Mouse (Mus musculus) urinary bladder, postnatal 25 days (tissue): ENCODE measurements around the gene Gps2.
"Not testable (repeated sequence)": the region's sequence is repeated elsewhere in the genome, so short reads cannot be mapped to it uniquely, and the experiment has no call there.

ENCODE experiments used
- DNase-seq: peaks from one replicate; pipeline ENCODE4 v3.0.0; 2022; ENCODE audit warnings: low spot score

Gene Gps2

GRCm38 (mm10) chr11:69936714-69937347, 23.1 kb downstream of the Gps2 start:
- DNase-seq: no peak

GRCm38 (mm10) chr11:69937385-69937784, 23.7 kb downstream of the Gps2 start:
- no peak for DNase-seq

DNA sequence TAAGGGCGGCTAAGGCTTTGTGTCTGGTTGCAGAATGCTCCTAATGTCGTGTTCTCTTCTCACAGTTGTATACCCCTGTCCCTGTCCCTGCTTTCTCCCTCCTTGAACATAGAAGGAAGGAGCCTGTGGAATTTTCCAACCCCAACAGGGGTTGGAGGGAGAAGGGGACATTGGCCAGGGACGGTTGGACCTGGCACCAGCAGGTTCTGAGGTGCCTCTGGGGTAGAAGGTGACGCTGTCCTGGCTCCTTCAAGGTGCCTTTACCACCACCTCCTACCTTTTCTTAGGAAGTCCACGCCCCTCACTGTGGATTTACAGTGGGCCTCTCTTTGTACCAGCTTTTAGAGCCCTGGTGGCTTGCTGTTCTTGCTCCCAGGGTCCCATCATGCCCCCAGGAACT, 24.1 kb downstream of the Gps2 start:
- DNase-seq: no peak

- no peak for DNase-seq
These were observed 24.8 kb downstream of the Gps2 start for GRCm38 (mm10) chr11:69938401-69938979.

DNA sequence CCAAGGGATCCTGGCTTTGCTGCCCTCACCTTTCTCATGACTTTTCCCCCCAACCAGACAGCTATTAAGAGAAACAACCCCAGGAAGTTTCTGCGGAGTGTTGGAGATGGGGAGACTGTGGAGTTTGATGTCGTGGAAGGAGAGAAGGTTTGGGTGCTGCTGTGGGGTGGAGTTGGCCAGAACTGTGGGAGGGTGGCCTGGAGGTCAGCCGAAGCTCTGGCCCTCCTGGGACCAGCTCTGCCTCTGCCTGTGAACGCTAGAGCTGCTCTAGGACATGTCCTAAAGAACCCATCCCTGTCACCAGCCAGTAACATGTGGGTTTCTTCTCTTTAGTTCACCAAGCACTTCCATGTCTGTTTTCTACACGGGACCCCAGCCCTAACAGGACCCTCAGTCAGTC, 25.5 kb downstream of the Gps2 start:
- DNase-seq: no peak

DNA sequence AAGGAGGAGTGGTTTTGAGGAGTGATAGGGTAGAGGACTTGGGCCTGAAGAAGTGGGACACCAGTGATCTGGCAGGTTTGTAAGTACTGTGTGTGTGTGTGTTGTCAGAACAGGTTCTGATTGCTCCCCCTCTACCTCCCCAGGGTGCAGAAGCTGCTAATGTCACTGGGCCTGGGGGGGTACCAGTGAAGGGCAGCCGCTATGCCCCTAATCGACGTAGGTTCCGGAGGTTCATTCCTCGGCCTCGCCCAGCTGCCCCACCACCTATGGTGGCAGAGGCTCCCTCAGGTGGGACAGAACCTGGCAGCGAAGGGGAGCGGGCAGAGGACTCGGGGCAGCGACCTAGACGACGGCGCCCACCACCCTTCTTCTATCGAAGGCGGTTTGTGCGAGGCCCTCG, 26.0 kb downstream of the Gps2 start:
- DNase-seq: no peak

- DNase-seq: no peak
These were observed 27.3 kb downstream of the Gps2 start for GRCm38 (mm10) chr11:69940962-69941361.

GRCm38 (mm10) chr11:69945216-69945615, 31.5 kb downstream of the Gps2 start:
- no peak for DNase-seq

DNA sequence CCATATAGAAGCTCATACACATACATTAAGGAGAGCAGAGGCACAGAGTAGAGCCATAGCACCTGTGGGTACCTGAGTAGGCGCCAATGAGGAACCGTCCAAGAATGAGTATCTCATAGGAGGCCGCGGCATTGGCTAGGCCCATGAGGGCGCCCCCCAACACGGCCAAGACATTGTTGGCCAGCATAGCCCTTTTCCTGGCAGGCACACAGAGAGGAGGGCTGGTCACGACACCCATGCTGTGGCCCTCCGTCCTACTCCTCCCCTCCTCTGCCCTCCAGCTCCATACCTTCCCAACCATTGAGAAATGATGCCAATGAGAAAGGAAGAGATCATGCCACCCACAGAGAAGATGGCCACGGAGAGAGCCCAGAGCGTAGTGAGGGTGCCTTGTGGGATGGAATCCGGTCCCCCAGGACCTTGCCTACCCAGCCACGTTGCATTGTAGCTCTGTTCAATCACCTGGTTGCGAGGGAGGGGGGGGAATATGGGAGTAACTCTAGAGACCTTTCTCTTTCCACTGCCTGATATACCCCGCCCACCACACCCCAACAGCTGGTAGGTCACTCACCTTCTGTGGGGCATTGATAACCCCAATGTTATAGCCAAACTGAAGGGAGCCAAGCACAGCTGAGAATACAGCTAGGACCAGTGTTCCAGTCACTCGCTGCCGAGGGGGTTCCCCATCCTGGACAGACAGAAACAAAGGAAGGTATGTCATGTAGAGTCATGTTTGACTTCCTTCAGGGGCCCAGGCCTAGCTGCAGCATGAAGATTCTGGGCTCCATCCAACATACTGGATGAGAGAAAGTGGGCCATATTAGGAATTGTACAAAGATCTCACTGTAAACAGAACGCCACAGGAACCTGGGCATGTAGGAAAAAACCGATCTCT, 32.6 kb downstream of the Gps2 start:
- DNase-seq: no peak

DNA sequence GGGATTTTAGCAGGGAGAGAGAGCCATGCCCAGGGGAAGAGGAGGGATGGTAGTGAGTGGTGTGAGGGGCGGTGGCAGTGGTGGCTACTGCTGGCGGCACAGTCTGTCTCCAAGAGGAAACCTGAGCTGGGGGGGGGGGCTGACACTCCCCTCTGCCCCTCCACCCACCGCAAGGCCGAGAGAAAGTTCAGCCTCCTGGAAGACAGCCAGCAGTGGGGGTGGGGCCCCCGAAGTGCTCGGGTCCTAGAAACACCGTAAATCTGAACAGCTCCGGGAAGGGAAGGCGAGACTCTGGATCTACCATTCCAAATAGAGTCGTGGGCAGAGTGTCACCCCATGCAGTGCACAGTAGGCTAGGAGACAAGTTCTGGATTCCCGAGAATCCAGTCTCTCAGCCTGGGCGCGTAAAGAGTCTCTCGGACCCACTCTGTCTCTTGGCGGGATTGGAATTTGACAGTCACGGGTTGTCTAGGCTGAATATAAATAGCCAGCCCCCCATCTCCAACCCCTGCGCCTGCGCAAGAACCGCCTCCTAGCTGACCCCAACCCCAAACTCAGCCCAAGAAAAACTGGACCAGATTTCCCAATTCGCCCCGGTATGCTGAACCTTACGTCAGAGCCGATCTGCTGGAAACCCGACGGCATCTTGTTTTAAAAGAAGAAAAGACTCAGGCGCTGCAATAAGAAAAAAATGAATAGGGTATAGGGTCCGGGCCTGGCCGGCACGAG, 33.8 kb downstream of the Gps2 start:
- DNase-seq: no peak

DNA sequence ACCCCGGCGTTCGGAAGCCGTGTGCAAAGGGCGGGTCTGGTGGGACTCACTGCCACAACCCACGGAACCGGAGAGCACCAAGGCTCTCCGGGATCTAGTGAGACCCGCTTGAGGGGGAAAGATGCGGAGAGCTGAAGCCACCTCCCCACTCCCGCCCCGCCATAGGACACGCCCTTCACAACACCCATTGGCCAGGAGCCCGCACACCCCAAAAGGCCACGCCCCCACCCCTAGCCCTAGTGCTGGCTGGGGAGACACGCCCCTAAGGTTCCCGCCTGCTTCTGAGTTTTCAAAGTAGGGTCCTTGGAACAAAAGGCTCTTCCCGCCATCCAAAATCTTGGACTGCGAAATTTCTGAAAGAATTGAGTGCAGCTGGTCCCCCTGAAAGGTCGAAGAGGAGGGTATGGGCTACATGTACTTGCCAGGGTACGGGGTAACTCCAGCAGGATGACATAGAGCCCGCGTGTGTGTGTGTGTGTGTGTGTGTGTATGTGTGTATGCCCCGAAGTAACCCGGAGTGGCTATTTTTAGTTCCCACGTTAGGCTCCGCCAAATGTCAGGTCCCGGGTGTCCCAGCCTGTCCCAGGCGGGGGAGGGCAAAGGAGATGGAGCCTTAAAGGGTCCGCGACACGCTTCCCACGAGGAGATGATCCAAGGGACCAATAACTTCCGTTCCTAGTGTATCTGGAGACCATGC, 34.5 kb downstream of the Gps2 start, which contains the start of gene Slc2a4:
Slc2a4 (minus strand) TSS at position 123 of the 697 bp plus-strand sequence.
- peak; percentile 84 for DNase-seq

DNA sequence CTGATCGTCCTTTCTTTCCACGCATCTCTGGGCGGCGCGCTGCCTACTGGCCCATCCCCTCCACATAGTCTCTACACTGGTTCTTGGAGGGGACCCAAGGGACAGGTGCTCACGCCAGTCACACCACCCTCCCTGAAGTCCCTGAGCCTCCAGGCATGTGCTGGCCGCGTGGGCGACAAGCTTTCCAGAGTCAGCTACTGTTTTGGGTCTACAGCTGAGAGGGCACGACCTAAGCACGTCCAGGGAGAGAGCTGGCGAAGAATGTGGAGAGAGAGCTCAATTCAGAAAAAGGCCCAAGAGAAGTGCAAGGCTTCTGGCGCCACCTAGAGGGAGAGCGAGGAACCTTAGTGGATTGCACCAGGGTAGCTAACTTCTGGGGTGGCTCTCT, 35.1 kb downstream of the Gps2 start:
- DNase-seq: peak; percentile 78

DNA sequence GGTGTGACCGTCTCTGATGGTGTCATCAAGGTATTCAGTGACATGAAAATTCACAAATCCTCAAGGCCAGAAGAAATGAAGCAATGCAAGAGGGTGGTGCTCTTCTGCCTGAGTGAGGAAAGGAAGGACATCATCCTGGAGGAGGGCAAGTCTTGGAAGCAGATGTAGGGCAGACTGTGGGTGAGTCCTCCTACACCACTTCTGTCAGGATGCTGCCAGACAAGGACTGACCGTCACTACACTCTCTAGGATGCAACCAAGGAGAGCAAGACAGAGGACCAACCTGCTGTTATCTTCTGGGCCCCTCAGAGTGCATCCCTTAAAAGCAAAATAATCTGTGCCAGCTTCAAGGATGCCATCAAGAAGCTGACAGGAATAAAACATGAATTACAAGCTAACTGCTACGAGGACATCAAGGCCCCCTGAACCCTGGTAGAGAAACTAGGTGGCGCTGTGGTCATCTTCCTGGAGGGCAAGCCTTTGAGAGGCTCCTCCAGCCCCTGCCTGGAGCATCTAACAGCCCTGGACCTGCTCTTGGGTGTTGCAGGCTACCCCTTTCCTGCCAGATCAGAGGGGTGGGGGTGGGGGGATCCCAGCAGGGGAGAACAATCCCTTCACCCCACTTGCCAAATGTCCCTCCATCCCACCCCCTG, 37.2 kb downstream of the Gps2 start:
- DNase-seq: no peak

DNA sequence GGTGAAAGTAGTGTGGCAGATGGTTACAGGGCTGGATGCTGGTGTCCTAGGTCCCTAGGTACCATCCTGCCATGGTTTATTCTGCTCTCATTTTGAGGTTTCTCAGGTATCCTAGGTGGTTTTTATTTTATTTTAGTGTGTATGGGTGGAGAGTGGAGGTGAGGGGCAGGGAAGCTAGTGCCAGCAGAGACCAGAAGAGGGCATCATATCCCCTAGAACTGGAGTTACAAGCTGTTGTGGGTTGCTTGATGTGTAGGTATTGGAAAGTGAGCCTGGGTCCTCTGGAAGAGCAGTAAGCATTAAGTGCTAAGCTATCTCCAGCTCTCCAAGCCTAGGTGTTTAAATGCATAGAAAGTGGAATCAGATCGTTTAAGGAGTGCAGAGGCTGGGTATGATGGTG, 38.6 kb downstream of the Gps2 start:
- no peak for DNase-seq

DNA sequence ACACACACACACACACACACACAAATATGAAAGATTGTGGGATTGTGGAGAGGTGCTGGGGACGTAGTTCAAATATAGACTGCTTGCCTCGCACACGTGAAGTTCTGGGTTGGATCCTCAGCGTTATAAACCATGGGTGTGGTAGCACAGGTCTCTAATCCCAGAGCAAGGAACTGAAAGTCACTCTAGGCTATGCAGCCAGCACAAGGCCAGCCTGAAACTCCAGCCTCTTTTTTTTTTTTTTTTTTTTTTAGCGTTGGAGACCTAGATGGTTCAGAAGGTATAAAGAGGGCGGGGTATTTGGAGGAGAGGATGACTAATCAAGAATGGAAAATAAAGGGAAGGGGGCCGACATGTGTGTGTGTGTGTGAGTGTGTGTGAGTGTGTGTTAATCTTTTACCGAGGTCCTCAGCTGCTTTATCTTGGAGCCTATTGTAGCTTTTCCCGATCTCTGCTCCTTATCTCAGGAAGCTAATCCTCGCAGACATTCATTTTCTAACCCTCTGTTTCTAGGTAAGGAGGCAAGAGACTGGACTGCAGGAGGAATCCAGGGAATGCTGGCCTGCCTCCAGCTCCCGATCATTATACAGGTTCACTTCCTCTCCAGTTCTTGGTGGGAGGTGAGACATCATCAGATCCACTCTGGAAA, 39.7 kb downstream of the Gps2 start:
- DNase-seq: no peak

- not testable (repeated sequence) for DNase-seq
These were observed 41.9 kb downstream of the Gps2 start for GRCm38 (mm10) chr11:69955618-69956017.

GRCm38 (mm10) chr11:69956218-69956617, 42.5 kb downstream of the Gps2 start:
- DNase-seq: no peak

GRCm38 (mm10) chr11:69960616-69961015, 46.9 kb downstream of the Gps2 start:
- DNase-seq: no peak

DNA sequence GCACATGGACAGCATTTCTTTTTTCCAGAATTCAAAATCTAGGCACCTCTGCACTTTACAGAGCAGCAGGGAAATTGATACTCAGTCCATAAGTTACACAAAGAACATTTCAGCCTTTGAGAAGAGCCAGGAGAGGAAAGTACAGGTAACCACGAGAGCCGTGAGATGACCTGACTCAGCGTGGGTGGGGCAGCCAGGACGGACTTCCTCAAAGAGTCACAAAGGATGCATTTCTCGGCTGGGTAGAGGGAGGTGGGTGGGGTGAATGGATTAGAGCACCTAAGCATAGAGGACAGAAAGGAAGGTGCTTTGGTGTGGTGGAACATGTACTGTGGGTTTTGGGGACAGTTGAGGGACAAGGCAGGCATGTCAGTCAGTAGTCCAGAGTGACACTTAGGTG, 48.2 kb downstream of the Gps2 start:
- DNase-seq: no peak

DNA sequence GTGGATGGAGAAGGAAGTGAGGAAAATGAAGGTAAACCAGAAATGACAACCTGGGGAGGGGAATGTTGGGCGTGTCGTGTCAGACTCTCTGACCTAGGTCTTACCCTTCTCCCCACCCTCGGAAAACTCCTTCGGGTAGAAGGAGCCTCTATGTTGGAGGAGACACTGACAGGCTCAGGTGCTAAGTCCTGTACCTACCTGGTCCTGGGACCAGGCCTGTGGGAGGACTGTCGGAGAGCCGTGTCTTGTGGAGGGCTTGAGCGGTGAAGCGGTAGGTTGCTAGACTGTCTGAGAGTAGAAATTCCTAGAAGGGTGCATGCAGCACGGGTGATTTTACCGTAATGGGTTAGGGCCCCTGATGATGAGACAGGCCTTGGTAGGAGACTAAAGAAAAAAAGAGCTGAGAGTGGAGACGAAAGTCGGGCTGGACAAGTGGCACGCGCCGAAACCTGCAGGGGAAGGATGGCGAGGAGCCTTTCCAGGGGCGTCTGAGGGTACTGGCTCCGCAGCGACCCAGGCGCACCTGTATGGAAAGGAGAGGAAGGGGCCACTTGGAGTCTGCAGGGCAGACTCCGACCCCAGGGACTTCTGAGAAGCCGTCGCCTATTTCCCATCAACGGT, 51.1 kb downstream of the Gps2 start, which contains the start of gene Cldn7:
Cldn7 (plus strand) TSS at position 130 of the 621 bp plus-strand sequence.
- peak; percentile 19 for DNase-seq
